Mouse (Mus musculus): ENCODE measurements around the gene Gm42742.

Gene Gm42742

GRCm38 (mm10) chr7:127020031-127020430 is 866 bp downstream of the Gm42742 start:
- DNase-seq (ENCODE audit: low read depth): no peak

GRCm38 (mm10) chr7:127019306-127019960 is 1.5 kb downstream of the Gm42742 start:
- no peak for DNase-seq (ENCODE audit: low read depth)

- DNase-seq (ENCODE audit: low read depth): no peak
Measured at GRCm38 (mm10) chr7:127018416-127019305, 2.2 kb downstream of the Gm42742 start.

GRCm38 (mm10) chr7:127017950-127018345 is 2.9 kb downstream of the Gm42742 start:
- DNase-seq (ENCODE audit: low read depth): no peak

GRCm38 (mm10) chr7:127016971-127017949 is 3.6 kb downstream of the Gm42742 start, which contains the start of gene Pagr1a:
Gene Pagr1a, minus strand, starts transcription at chr7:127017352.
- peak; percentile 99 for DNase-seq (ENCODE audit: low read depth)

GRCm38 (mm10) chr7:127016486-127016938 is 4.4 kb downstream of the Gm42742 start:
- peak; percentile 68 for DNase-seq (ENCODE audit: low read depth)

GRCm38 (mm10) chr7:127016481-127016485 is 4.6 kb downstream of the Gm42742 start, which contains the start of gene Pagr1b:
Gene Pagr1b, minus strand, starts transcription at chr7:127016484.
- DNase-seq (ENCODE audit: low read depth): no peak

GRCm38 (mm10) chr7:127016081-127016480 is 4.8 kb downstream of the Gm42742 start:
- DNase-seq (ENCODE audit: low read depth): peak; percentile 78

- DNase-seq (ENCODE audit: low read depth): no peak
Measured at GRCm38 (mm10) chr7:127014993-127015392, 5.9 kb downstream of the Gm42742 start.

- peak; percentile 86 for DNase-seq (ENCODE audit: low read depth)
Measured at GRCm38 (mm10) chr7:127014320-127014719, 6.6 kb downstream of the Gm42742 start, which contains the start of gene Mvp. Gene Mvp, minus strand, starts transcription at chr7:127014621.

GRCm38 (mm10) chr7:127013385-127013784 is 7.5 kb downstream of the Gm42742 start:
- DNase-seq (ENCODE audit: low read depth): no peak

GRCm38 (mm10) chr7:127012845-127013244 is 8.1 kb downstream of the Gm42742 start:
- no peak for DNase-seq (ENCODE audit: low read depth)

GRCm38 (mm10) chr7:127012374-127012773 is 8.5 kb downstream of the Gm42742 start:
- no peak for DNase-seq (ENCODE audit: low read depth)

GRCm38 (mm10) chr7:127011717-127012116 is 9.2 kb downstream of the Gm42742 start:
- no peak for DNase-seq (ENCODE audit: low read depth)

GRCm38 (mm10) chr7:127011051-127011450 is 9.8 kb downstream of the Gm42742 start:
- DNase-seq (ENCODE audit: low read depth): no peak

- peak; percentile 30 for DNase-seq (ENCODE audit: low read depth)
Measured at GRCm38 (mm10) chr7:127009307-127010085, 11.4 kb downstream of the Gm42742 start.

- peak; percentile 84 for DNase-seq (ENCODE audit: low read depth)
Measured at GRCm38 (mm10) chr7:127008239-127009019, 12.5 kb downstream of the Gm42742 start.

GRCm38 (mm10) chr7:127007313-127008024 is 13.4 kb downstream of the Gm42742 start:
- DNase-seq (ENCODE audit: low read depth): no peak

GRCm38 (mm10) chr7:127004122-127004875 is 16.6 kb downstream of the Gm42742 start:
- no peak for DNase-seq (ENCODE audit: low read depth)
